Mouse (Mus musculus): ENCODE measurements around the gene Nr3c2. TPM values are rescaled to one million over a fixed set of nuclear protein-coding genes. Genes with fewer than 3 reads are reported as not detected.

The Nr3c2 gene
- polyA plus RNA-seq, 1 experiment, result 13.0 TPM

DNA sequence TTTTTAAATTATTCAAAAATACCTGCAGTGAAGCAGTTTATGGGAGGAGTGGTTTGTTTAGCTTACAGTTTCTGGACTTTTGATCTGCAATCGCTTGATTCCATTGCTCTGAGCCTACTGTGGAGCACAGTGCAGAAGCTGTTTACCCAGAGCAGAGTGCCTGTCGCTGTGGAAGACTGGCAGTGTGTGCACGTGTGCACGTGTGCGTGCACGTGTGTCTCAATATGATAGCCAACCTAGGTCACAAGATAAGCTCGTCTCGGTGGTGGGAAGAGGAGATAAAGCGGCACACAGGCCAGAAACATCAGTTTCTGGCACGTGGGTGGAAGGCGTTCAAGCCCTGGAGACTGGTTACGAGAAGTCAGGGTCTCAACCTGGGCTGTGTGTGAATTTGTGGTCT lies 145.6 kb downstream of the Nr3c2 start:
- no peak overlapping the region for H3K27ac ChIP-seq (ENCODE audit: insufficient read depth, low read length)
- H3K4me3 ChIP-seq (ENCODE audit: insufficient read depth, low read length), result no peak overlapping the region
- no peak for TF ChIP-seq POLR2A (IDR thresholded peaks at IDR 0.05; ENCODE audit: extremely low read depth, insufficient read depth, low read length)
- TF ChIP-seq CTCF (IDR thresholded peaks at IDR 0.05; ENCODE audit: extremely low read depth, insufficient read depth, low read length), result no peak
- H3K4me1 ChIP-seq (ENCODE audit: control insufficient read depth, insufficient read depth, low read length), result peaks cover 2% of the 10 kb centered on the region; the same call in 1 of the 2 replicates

DNA sequence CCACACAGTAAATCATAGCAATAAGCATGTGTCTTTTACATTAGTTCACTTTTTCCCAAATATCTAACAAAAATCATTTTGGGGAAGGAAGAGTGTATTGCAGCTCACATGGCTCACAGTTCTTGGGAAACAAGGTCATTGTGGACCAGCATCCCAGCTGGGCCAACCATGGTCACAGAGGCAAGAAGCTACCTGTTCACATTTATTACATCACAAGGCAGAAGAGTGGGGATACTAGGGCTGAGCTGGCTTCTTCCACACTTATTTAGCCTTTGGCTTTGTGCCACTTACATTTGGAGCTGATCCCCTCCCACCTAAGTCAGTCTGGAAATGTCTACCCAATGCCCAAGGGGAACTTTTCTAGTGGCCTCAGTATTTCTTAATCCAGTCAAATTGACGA lies 146.5 kb downstream of the Nr3c2 start:
- Histone ChIP-seq H3K4me3 (ENCODE audit: insufficient read depth, low read length) (no peak overlapping the region), H3K27ac (ENCODE audit: insufficient read depth, low read length) (no peak overlapping the region), H3K4me1 (ENCODE audit: control insufficient read depth, insufficient read depth, low read length) (peaks cover 2% of the 10 kb centered on the region; the same call in 1 of the 2 replicates)
- TF ChIP-seq POLR2A (IDR thresholded peaks at IDR 0.05; ENCODE audit: extremely low read depth, insufficient read depth, low read length) (no peak), CTCF (IDR thresholded peaks at IDR 0.05; ENCODE audit: extremely low read depth, insufficient read depth, low read length) (no peak)

DNA sequence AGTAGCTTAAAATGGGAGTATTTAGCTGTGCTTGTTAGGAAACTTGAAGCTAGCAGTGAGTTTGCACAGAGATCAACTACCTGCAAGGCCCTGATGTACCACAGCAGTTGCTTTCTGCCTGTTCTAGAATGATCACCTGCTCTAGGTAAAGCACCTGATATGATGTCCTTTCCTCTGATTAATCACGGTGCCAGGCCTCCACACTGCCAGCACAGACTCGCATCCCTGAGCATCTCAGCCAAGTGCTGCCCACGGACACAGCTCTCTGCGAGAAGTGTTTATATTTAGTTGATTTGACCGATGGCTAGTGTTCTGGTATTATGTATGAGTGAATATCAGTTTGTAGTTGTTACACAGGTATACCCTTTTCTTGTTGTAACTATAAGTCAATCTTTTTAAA lies 147.0 kb downstream of the Nr3c2 start:
- peaks cover 2% of the 10 kb centered on the region; the same call in 1 of the 2 replicates for H3K4me1 ChIP-seq (ENCODE audit: control insufficient read depth, insufficient read depth, low read length)
- H3K27ac ChIP-seq (ENCODE audit: insufficient read depth, low read length), result no peak overlapping the region
- no peak for TF ChIP-seq CTCF (IDR thresholded peaks at IDR 0.05; ENCODE audit: extremely low read depth, insufficient read depth, low read length)
- no peak for TF ChIP-seq POLR2A (IDR thresholded peaks at IDR 0.05; ENCODE audit: extremely low read depth, insufficient read depth, low read length)
- no peak overlapping the region for H3K4me3 ChIP-seq (ENCODE audit: insufficient read depth, low read length)

DNA sequence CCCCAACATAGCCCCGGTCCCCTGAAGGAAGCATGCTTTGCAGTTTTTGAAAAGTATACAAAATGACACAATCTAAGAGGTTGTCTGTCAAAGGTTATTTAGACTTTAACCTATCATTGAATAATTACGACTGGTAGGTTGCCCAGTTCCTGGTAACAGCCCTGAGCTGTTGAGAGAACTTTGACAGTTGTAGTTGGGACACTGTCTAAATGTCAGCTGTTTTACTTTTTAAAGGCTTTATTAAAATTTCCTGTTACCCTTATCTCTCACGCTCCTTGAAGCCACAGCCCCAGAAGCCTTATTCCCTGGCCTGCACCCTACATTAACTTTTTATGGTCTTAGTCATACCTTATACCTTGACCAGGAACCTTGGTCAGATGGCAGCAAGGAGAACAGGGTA lies 147.5 kb downstream of the Nr3c2 start:
- TF ChIP-seq CTCF (IDR thresholded peaks at IDR 0.05; ENCODE audit: extremely low read depth, insufficient read depth, low read length) (no peak), POLR2A (IDR thresholded peaks at IDR 0.05; ENCODE audit: extremely low read depth, insufficient read depth, low read length) (no peak)
- H3K27ac ChIP-seq (ENCODE audit: insufficient read depth, low read length), result no peak overlapping the region
- peaks cover 2% of the 10 kb centered on the region; the same call in 1 of the 2 replicates for H3K4me1 ChIP-seq (ENCODE audit: control insufficient read depth, insufficient read depth, low read length)
- H3K4me3 ChIP-seq (ENCODE audit: insufficient read depth, low read length), result no peak overlapping the region

DNA sequence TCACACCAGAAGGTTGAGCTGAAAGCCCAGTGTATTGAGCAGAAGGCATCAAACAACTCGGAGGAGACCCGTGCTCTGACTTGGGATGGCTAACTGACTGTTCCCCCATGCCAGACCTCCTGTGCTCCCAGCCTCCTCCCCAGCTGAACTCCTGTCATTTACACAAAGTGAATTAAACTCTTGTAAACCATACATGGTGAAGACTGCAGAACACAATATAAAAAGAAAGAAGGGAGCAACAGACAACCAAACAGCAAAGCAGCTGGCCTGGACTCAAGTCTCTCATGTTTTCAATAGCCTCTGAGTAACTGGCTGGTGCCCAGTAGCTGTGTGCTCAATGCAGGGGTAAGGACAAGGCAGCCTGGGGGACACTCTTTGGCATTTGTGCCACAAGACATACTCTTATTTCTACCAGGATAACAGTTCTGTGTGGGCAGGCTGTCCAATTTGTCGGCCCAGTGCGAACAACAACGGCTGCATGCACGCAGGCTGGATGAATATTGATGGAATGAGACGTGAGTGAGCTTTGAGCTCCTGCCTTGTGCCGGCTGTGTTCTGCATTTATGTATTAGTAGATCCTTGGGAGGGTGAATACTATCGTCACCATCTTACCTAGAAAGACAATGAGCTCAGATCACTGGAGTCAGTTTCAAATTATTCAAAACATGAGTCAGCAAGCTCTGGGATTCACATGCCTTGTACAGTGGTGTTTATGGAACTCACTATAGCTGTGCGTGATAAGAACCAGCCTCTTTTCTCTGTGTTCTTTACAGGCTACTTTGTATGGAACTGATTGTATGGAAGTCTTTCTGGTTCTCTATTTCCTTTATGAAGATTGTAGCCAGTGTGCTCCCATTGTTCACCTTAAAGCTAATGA lies 152.4 kb downstream of the Nr3c2 start:
- TF ChIP-seq CTCF (IDR thresholded peaks at IDR 0.05; ENCODE audit: extremely low read depth, insufficient read depth, low read length) (no peak), POLR2A (IDR thresholded peaks at IDR 0.05; ENCODE audit: extremely low read depth, insufficient read depth, low read length) (no peak)
- no peaks in the 10 kb centered on the region for H3K4me1 ChIP-seq (ENCODE audit: control insufficient read depth, insufficient read depth, low read length)
- H3K27ac ChIP-seq (ENCODE audit: insufficient read depth, low read length), result no peak overlapping the region
- H3K4me3 ChIP-seq (ENCODE audit: insufficient read depth, low read length), result no peak overlapping the region

DNA sequence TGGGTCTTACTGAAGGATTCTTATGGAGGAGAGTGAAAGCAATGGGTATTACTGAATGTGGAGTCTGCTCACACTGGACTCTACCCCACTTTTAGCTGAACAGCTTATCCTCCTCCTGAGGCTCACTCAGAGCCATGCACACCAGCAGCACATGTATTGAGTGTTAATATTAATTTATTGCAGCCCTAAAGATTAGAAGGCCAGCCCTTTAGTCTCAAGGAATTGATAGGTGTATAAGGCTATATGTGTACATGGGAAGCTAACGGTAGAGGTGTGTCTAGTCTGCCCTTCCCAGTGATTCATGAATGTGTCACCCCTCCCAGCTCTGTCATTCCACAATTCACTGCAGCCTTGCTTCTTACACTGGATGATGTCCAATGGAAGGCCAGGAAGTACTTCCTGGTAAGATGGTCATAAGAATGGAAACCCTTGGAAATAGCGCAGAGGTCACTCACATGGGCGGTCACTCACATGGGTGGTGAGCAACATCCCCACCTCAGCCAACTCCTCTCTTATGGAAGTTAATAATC lies 156.3 kb downstream of the Nr3c2 start:
- no peak overlapping the region for H3K27ac ChIP-seq (ENCODE audit: insufficient read depth, low read length)
- H3K4me1 ChIP-seq (ENCODE audit: control insufficient read depth, insufficient read depth, low read length), result no peaks in the 10 kb centered on the region
- H3K4me3 ChIP-seq (ENCODE audit: insufficient read depth, low read length), result no peak overlapping the region
- no peak for TF ChIP-seq CTCF (IDR thresholded peaks at IDR 0.05; ENCODE audit: extremely low read depth, insufficient read depth, low read length)
- no peak for TF ChIP-seq POLR2A (IDR thresholded peaks at IDR 0.05; ENCODE audit: extremely low read depth, insufficient read depth, low read length)

DNA sequence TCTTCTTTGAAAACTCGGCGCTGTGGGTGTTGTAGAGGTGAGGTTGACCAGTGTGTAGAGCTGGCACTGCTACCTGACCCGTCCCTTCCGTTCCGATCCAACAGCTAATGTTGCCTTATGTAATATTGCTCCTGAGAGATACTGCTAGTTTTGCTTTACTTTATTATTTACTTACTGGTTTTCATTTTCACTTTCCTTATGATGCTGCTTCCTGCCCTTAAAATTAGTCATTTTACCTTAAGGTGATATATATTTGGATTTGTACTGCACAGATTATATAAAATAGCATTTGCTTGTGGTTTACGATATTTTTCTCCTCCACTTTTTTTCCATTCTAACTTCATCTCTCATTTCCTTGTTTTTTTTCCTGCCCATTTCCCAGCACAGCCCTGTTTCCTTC lies 157.6 kb downstream of the Nr3c2 start:
- Histone ChIP-seq H3K4me3 (ENCODE audit: insufficient read depth, low read length) (no peak overlapping the region), H3K4me1 (ENCODE audit: control insufficient read depth, insufficient read depth, low read length) (no peaks in the 10 kb centered on the region), H3K27ac (ENCODE audit: insufficient read depth, low read length) (no peak overlapping the region)
- TF ChIP-seq POLR2A (IDR thresholded peaks at IDR 0.05; ENCODE audit: extremely low read depth, insufficient read depth, low read length) (no peak), CTCF (IDR thresholded peaks at IDR 0.05; ENCODE audit: extremely low read depth, insufficient read depth, low read length) (no peak)

DNA sequence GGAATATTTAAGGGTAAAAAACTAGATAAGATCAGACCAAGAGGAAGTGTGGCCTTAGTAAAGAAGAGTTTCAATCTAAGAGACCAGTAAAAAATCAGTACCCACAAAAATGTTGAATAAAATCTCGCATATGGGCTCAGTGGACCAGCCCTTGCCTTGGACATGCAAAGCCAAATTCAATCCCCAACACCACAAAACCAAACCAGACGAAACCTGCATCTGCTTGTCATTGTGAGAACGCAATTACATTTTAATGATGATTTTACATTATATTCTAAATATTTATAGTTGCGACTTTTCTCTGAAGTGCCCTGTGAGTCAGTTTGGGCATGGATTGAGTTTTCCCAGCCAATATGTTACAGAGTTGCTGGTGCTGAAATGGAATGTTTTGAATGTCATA lies 183.4 kb downstream of the Nr3c2 start:
- Histone ChIP-seq H3K4me3 (ENCODE audit: insufficient read depth, low read length) (no peak overlapping the region), H3K27ac (ENCODE audit: insufficient read depth, low read length) (no peak overlapping the region), H3K4me1 (ENCODE audit: control insufficient read depth, insufficient read depth, low read length) (peaks cover 7% of the 10 kb centered on the region)
- TF ChIP-seq POLR2A (IDR thresholded peaks at IDR 0.05; ENCODE audit: extremely low read depth, insufficient read depth, low read length) (no peak), CTCF (IDR thresholded peaks at IDR 0.05; ENCODE audit: extremely low read depth, insufficient read depth, low read length) (no peak)

DNA sequence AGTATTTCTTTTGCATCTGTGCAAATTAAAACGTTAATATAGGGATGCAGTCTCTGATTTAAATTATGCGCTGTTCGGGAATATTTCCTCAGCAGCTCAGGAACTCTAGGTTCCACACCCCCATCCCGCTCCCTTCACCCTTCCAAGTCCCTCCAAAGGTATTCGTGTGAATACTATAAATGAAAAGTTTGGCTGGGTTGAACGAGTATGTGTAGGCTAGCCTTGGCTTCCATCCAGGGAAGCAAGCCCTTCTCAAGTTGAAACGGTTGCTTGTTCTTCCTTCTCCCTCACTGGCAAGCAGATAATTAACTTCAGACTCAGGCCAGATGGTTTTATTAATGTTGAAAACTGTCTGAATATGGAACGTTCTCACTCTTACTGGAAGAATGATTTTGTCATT lies 186.8 kb downstream of the Nr3c2 start:
- TF ChIP-seq POLR2A (IDR thresholded peaks at IDR 0.05; ENCODE audit: extremely low read depth, insufficient read depth, low read length) (no peak), CTCF (IDR thresholded peaks at IDR 0.05; ENCODE audit: extremely low read depth, insufficient read depth, low read length) (no peak)
- peaks cover 7% of the 10 kb centered on the region for H3K4me1 ChIP-seq (ENCODE audit: control insufficient read depth, insufficient read depth, low read length)
- H3K27ac ChIP-seq (ENCODE audit: insufficient read depth, low read length), result no peak overlapping the region
- H3K4me3 ChIP-seq (ENCODE audit: insufficient read depth, low read length), result no peak overlapping the region

DNA sequence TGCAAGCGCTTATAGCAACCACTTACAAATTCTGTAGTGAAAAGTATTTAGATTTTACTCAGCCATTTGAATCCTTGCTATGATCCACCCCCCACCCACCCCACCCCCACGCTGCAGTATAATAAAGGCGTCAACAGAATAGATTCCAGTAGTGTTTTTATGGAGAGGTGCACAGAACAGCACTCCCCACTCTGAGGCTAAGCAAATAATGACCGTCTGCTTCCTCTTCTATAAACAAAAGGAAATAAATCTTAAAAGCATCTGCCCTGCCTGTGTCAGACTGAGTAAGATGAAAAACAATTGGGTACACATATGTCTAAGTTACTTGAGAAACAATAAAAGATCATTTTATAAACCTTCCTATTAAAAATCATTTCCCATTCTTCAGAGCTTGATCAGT lies 197.5 kb downstream of the Nr3c2 start:
- Histone ChIP-seq H3K27ac (ENCODE audit: insufficient read depth, low read length) (no peak overlapping the region), H3K4me3 (ENCODE audit: insufficient read depth, low read length) (no peak overlapping the region), H3K4me1 (ENCODE audit: control insufficient read depth, insufficient read depth, low read length) (no peaks in the 10 kb centered on the region; the same call in 1 of the 2 replicates)
- TF ChIP-seq CTCF (IDR thresholded peaks at IDR 0.05; ENCODE audit: extremely low read depth, insufficient read depth, low read length) (no peak), POLR2A (IDR thresholded peaks at IDR 0.05; ENCODE audit: extremely low read depth, insufficient read depth, low read length) (no peak)
